Mouse (Mus musculus): Measurements from ENCODE around the gene Ildr1. TPM values are rescaled to one million over a fixed set of nuclear protein-coding genes. Genes with fewer than 3 reads are reported as not detected.

Gene Ildr1
- polyA plus RNA-seq, 1 experiment from 2014 or later = 0.14 TPM

- no peaks in the 10 kb centered on the region for H3K27me3 ChIP-seq (ENCODE audit: control insufficient read depth, insufficient read depth, low read depth, low read length)
- peak within 1 kb of the TSS; percentile 34; the same call in 1 of the 2 replicates for H3K4me2 ChIP-seq (ENCODE audit: low read depth, low read length)
- 20% methylated on average over 13 of the region's 13 CpGs for WGBS (ENCODE audit: insufficient replicate concordance)
- no peaks in the 10 kb centered on the region for H3K9me3 ChIP-seq (replicated peaks; ENCODE audit: control insufficient read depth, low read length)
- no peak for ATAC-seq (ENCODE audit: low read depth)
- H3K36me3 ChIP-seq (ENCODE audit: control insufficient read depth, insufficient read depth) = no peaks in the 10 kb centered on the region
- no peaks in the 10 kb centered on the region for H3K4me1 ChIP-seq (ENCODE audit: control insufficient read depth, low read depth, low read length)
- H3K4me3 ChIP-seq (ENCODE audit: low read depth, low read length) = peak within 1 kb of the TSS; percentile 24; the same call in 1 of the 2 replicates
- no peak within 1 kb of the TSS for H3K9ac ChIP-seq (ENCODE audit: low read depth, low read length)
- no peak within 1 kb of the TSS for H3K27ac ChIP-seq (ENCODE audit: low read length)
Measured at GRCm38 (mm10) chr16:36665782-36666181, 28.0 kb upstream of the Ildr1 start, which contains the start of gene Cd86. Gene Cd86, minus strand, starts transcription at chr16:36666081.

GRCm38 (mm10) chr16:36666448-36667017 lies 27.2 kb upstream of the Ildr1 start:
- no peak overlapping the region for H3K9ac ChIP-seq (ENCODE audit: low read depth, low read length)
- no peak overlapping the region for H3K4me2 ChIP-seq (ENCODE audit: low read depth, low read length)
- 23% methylated on average over 10 of the region's 10 CpGs for WGBS (ENCODE audit: insufficient replicate concordance)
- no peaks in the 10 kb centered on the region for H3K27me3 ChIP-seq (ENCODE audit: control insufficient read depth, insufficient read depth, low read depth, low read length)
- no peak overlapping the region for H3K27ac ChIP-seq (ENCODE audit: low read length)
- H3K9me3 ChIP-seq (replicated peaks; ENCODE audit: control insufficient read depth, low read length) = no peaks in the 10 kb centered on the region
- H3K36me3 ChIP-seq (ENCODE audit: control insufficient read depth, insufficient read depth) = no peaks in the 10 kb centered on the region
- H3K4me3 ChIP-seq (ENCODE audit: low read depth, low read length) = no peak overlapping the region
- H3K4me1 ChIP-seq (ENCODE audit: control insufficient read depth, low read depth, low read length) = no peaks in the 10 kb centered on the region
- no peak for ATAC-seq (ENCODE audit: low read depth)

GRCm38 (mm10) chr16:36670590-36670989 lies 23.2 kb upstream of the Ildr1 start:
- no peak for ATAC-seq (ENCODE audit: low read depth)
- no peaks in the 10 kb centered on the region for H3K4me1 ChIP-seq (ENCODE audit: control insufficient read depth, low read depth, low read length)
- no peak overlapping the region for H3K4me3 ChIP-seq (ENCODE audit: low read depth, low read length)
- H3K27ac ChIP-seq (ENCODE audit: low read length) = no peak overlapping the region
- H3K27me3 ChIP-seq (ENCODE audit: control insufficient read depth, insufficient read depth, low read depth, low read length) = no peaks in the 10 kb centered on the region
- H3K36me3 ChIP-seq (ENCODE audit: control insufficient read depth, insufficient read depth) = no peaks in the 10 kb centered on the region
- H3K4me2 ChIP-seq (ENCODE audit: low read depth, low read length) = no peak overlapping the region
- WGBS (ENCODE audit: insufficient replicate concordance) = 66% methylated on average over 3 of the region's 3 CpGs
- H3K9ac ChIP-seq (ENCODE audit: low read depth, low read length) = no peak overlapping the region
- no peaks in the 10 kb centered on the region for H3K9me3 ChIP-seq (replicated peaks; ENCODE audit: control insufficient read depth, low read length)

- Histone ChIP-seq H3K4me3 (ENCODE audit: low read depth, low read length) (no peak overlapping the region), H3K36me3 (ENCODE audit: control insufficient read depth, insufficient read depth) (no peaks in the 10 kb centered on the region), H3K4me1 (ENCODE audit: control insufficient read depth, low read depth, low read length) (no peaks in the 10 kb centered on the region), H3K9ac (ENCODE audit: low read depth, low read length) (no peak overlapping the region), H3K4me2 (ENCODE audit: low read depth, low read length) (no peak overlapping the region), H3K27ac (ENCODE audit: low read length) (no peak overlapping the region), H3K9me3 (replicated peaks; ENCODE audit: control insufficient read depth, low read length) (no peaks in the 10 kb centered on the region), H3K27me3 (ENCODE audit: control insufficient read depth, insufficient read depth, low read depth, low read length) (no peaks in the 10 kb centered on the region)
- 0 out of 2 replicates have a peak, but pooled peaks have one; percentile 11 for ATAC-seq (ENCODE audit: low read depth)
- WGBS (ENCODE audit: insufficient replicate concordance) = 40% methylated on average over 4 of the region's 4 CpGs
Measured at GRCm38 (mm10) chr16:36673196-36673595, 20.6 kb upstream of the Ildr1 start.

GRCm38 (mm10) chr16:36674457-36675204 lies 19.1 kb upstream of the Ildr1 start:
- WGBS (ENCODE audit: insufficient replicate concordance) = 46% methylated on average over 7 of the region's 7 CpGs
- H3K4me3 ChIP-seq (ENCODE audit: low read depth, low read length) = no peak overlapping the region
- H3K27me3 ChIP-seq (ENCODE audit: control insufficient read depth, insufficient read depth, low read depth, low read length) = no peaks in the 10 kb centered on the region
- H3K27ac ChIP-seq (ENCODE audit: low read length) = no peak overlapping the region
- no peaks in the 10 kb centered on the region for H3K9me3 ChIP-seq (replicated peaks; ENCODE audit: control insufficient read depth, low read length)
- H3K36me3 ChIP-seq (ENCODE audit: control insufficient read depth, insufficient read depth) = no peaks in the 10 kb centered on the region
- ATAC-seq (ENCODE audit: low read depth) = no peak
- no peak overlapping the region for H3K9ac ChIP-seq (ENCODE audit: low read depth, low read length)
- H3K4me1 ChIP-seq (ENCODE audit: control insufficient read depth, low read depth, low read length) = no peaks in the 10 kb centered on the region
- no peak overlapping the region for H3K4me2 ChIP-seq (ENCODE audit: low read depth, low read length)

GRCm38 (mm10) chr16:36675304-36675703 lies 18.5 kb upstream of the Ildr1 start:
- H3K27ac ChIP-seq (ENCODE audit: low read length) = no peak overlapping the region
- no peaks in the 10 kb centered on the region for H3K27me3 ChIP-seq (ENCODE audit: control insufficient read depth, insufficient read depth, low read depth, low read length)
- H3K4me2 ChIP-seq (ENCODE audit: low read depth, low read length) = no peak overlapping the region
- no peak overlapping the region for H3K9ac ChIP-seq (ENCODE audit: low read depth, low read length)
- no peaks in the 10 kb centered on the region for H3K4me1 ChIP-seq (ENCODE audit: control insufficient read depth, low read depth, low read length)
- no peak for ATAC-seq (ENCODE audit: low read depth)
- 5% methylated on average over 2 of the region's 2 CpGs for WGBS (ENCODE audit: insufficient replicate concordance)
- H3K4me3 ChIP-seq (ENCODE audit: low read depth, low read length) = no peak overlapping the region
- H3K9me3 ChIP-seq (replicated peaks; ENCODE audit: control insufficient read depth, low read length) = no peaks in the 10 kb centered on the region
- no peaks in the 10 kb centered on the region for H3K36me3 ChIP-seq (ENCODE audit: control insufficient read depth, insufficient read depth)

GRCm38 (mm10) chr16:36675902-36676301 lies 17.9 kb upstream of the Ildr1 start:
- no peak for ATAC-seq (ENCODE audit: low read depth)
- Histone ChIP-seq H3K4me3 (ENCODE audit: low read depth, low read length) (no peak overlapping the region), H3K27ac (ENCODE audit: low read length) (no peak overlapping the region)

GRCm38 (mm10) chr16:36681829-36682228 lies 11.9 kb upstream of the Ildr1 start:
- H3K4me3 ChIP-seq (ENCODE audit: low read depth, low read length) = no peak overlapping the region
- no peaks in the 10 kb centered on the region for H3K36me3 ChIP-seq (ENCODE audit: control insufficient read depth, insufficient read depth)
- ATAC-seq (ENCODE audit: low read depth) = no peak
- 72% methylated on average over 3 of the region's 3 CpGs for WGBS (ENCODE audit: insufficient replicate concordance)
- H3K27me3 ChIP-seq (ENCODE audit: control insufficient read depth, insufficient read depth, low read depth, low read length) = no peaks in the 10 kb centered on the region
- no peak overlapping the region for H3K4me2 ChIP-seq (ENCODE audit: low read depth, low read length)
- H3K4me1 ChIP-seq (ENCODE audit: control insufficient read depth, low read depth, low read length) = no peaks in the 10 kb centered on the region
- no peak overlapping the region for H3K27ac ChIP-seq (ENCODE audit: low read length)
- H3K9ac ChIP-seq (ENCODE audit: low read depth, low read length) = no peak overlapping the region
- no peaks in the 10 kb centered on the region for H3K9me3 ChIP-seq (replicated peaks; ENCODE audit: control insufficient read depth, low read length)

More at GRCm38 (mm10) chr16:36675902-36676301, 17.9 kb upstream of the Ildr1 start:
- WGBS (ENCODE audit: insufficient replicate concordance) = 67% methylated on average over 2 of the region's 2 CpGs
- Histone ChIP-seq H3K4me2 (ENCODE audit: low read depth, low read length) (no peak overlapping the region), H3K27me3 (ENCODE audit: control insufficient read depth, insufficient read depth, low read depth, low read length) (no peaks in the 10 kb centered on the region), H3K9ac (ENCODE audit: low read depth, low read length) (no peak overlapping the region), H3K9me3 (replicated peaks; ENCODE audit: control insufficient read depth, low read length) (no peaks in the 10 kb centered on the region), H3K36me3 (ENCODE audit: control insufficient read depth, insufficient read depth) (no peaks in the 10 kb centered on the region), H3K4me1 (ENCODE audit: control insufficient read depth, low read depth, low read length) (no peaks in the 10 kb centered on the region)

- Histone ChIP-seq H3K27ac (ENCODE audit: low read length) (no peak overlapping the region), H3K4me1 (ENCODE audit: control insufficient read depth, low read depth, low read length) (no peaks in the 10 kb centered on the region), H3K36me3 (ENCODE audit: control insufficient read depth, insufficient read depth) (no peaks in the 10 kb centered on the region), H3K4me3 (ENCODE audit: low read depth, low read length) (no peak overlapping the region), H3K9me3 (replicated peaks; ENCODE audit: control insufficient read depth, low read length) (no peaks in the 10 kb centered on the region), H3K27me3 (ENCODE audit: control insufficient read depth, insufficient read depth, low read depth, low read length) (no peaks in the 10 kb centered on the region), H3K4me2 (ENCODE audit: low read depth, low read length) (no peak overlapping the region), H3K9ac (ENCODE audit: low read depth, low read length) (no peak overlapping the region)
- ATAC-seq (ENCODE audit: low read depth) = no peak
- WGBS (ENCODE audit: insufficient replicate concordance) = 46% methylated on average over 6 of the region's 6 CpGs
Measured at GRCm38 (mm10) chr16:36684325-36684918, 9.4 kb upstream of the Ildr1 start.

Measured in liver, embryonic 16.5 days (tissue).